Mouse (Mus musculus): Measurements from ENCODE around the gene Slc6a11.

The Slc6a11 gene

GRCm38 (mm10) chr6:114131122-114131872, at the start of gene Slc6a11:
Gene Slc6a11 (plus strand): TSS chr6:114131241.
- no peak for DNase-seq

DNA sequence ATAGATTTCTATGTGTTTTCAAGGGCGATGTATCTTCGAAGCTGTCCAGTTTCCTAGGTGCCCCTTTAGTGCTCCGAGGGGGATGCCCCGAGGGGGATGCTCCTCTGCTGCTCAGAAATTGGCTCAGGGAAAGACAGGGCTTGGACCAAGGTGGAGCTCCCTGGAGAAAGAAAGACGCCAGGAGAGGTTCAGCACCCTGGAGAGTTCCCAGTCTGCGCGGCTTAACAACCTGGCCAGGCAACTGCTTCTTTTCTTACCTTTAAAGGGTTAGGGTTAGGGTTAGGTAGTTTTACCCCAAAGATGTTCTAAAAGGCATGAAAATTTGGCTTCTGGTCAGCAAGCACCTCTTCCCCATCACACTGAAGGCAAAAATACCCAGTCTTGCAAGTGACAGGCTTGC, 43.9 kb upstream of the Slc6a11 start:
- DNase-seq, result no peak

DNA sequence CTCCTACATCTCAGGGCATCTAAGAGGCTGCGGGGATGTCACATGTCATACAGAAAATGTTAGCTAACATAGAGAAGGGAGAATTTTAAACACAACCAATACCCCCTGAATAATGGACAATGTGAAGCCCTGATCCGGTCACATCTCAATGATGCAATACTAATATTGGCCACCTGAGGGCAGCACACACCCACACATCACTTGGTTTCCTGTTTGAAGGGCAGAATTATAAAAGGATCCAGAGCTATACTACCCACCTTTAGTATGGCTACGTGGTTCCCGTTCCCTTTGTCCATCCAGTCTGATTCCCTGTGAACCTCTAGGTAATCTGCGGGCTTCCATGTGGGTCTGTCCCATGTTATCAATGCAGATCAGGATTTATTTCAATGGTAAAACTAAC, 41.4 kb upstream of the Slc6a11 start:
- DNase-seq, result no peak

DNA sequence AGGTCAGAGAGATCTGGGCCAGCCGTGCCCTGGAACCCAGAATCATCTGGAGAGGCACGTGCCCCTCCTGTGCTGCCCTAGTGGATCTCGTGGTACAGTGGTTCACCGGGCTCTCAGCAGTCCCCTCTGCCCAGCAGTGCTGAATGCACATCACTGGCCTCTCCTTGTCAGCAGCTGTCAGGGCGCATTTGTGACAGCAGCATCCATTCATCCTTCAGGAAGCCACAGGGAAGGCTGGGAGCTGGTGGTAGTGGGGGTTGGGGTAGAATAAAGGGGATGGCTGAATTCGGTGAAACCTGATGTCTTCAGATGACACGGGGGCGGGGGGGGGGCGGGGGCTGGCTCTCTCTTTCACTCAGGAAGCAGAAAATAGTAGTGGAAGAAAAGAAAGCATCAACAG, 38.8 kb upstream of the Slc6a11 start:
- no peak for DNase-seq

- no peak for DNase-seq
Measured at GRCm38 (mm10) chr6:114094251-114094650, 36.8 kb upstream of the Slc6a11 start.

DNA sequence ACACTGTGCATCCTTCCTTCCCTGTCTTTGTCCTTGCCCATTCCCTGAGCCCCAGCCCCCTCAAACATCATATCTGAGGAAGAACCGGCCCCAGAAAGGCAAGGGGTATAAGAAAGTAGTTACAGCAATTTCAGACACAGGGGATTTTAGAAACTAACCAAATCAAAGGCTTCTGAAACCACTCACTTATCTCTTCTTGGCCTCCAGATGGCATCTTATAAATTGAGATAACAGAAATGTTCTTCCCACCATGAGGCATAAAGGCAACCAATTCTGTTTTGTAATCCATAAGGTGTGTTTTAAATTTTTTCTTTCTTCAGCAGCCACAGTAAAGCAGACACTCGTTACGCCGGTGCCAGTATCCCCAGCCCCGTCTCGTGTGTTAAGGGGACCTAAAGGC, 34.5 kb upstream of the Slc6a11 start:
- no peak for DNase-seq

DNA sequence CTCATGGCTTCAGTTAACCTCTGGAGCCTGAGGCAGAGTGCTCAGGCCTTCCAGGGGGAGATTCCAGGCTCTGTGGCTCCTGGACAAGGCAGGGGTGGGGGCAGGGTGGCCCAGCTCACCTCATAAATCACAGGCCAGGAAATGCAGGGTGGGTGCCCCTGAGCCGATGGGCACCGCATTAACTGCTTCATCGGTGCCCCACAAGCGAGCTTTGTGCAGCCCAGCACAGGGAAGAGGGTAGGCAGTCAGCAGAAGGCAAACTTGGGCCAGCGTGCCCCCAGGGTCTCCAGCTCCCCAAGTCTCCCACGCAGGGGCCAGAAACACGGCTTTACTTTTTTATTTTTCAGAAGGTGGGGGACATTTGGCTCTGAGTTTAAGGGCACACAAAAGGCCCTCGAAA, 29.1 kb upstream of the Slc6a11 start:
- DNase-seq, result no peak

DNA sequence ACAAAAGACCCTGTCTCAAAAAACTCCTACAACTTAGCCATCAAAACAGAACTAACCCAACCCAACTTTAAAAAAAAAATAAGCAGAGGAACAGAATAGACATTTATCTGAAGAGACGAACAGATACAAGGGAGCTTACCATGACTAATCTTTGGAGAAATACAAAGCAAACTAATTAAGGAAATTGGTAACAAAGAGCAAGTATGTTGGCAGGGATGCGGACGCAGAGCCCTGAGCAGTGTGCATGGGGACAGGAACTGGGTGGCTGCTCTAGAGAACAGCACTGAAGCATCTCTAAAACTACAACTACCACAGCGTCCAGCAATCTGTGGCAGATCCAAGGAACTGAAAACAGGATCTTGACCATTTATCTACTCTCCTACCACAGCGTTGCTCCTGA, 11.5 kb upstream of the Slc6a11 start:
- no peak for DNase-seq

DNA sequence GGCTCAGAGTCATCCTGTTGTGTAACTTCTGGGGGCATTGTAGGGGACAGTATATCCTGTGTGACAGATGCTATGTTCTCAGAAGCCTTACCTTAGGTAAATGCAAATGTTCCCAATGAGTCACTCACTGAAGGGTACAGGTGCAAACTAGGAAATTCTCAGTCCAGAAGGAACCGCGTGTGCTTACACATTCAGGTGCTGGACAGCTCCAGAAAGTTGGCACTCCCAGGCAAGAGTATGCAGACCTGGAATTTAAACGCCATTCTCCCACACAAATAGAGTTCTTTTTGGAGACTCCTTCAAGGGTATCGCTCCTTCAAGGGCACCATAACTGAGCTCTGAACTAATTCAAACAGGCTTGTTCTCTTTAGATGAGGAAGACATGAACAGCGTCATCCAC, 5.5 kb upstream of the Slc6a11 start:
- no peak for DNase-seq

GRCm38 (mm10) chr6:114132472-114132871, 1.4 kb downstream of the Slc6a11 start:
- no peak for DNase-seq

GRCm38 (mm10) chr6:114132916-114133315, 1.9 kb downstream of the Slc6a11 start:
- no peak for DNase-seq

GRCm38 (mm10) chr6:114138970-114139369, 7.9 kb downstream of the Slc6a11 start:
- no peak for DNase-seq

- no peak for DNase-seq
Measured at GRCm38 (mm10) chr6:114141481-114141880, 10.4 kb downstream of the Slc6a11 start.

DNA sequence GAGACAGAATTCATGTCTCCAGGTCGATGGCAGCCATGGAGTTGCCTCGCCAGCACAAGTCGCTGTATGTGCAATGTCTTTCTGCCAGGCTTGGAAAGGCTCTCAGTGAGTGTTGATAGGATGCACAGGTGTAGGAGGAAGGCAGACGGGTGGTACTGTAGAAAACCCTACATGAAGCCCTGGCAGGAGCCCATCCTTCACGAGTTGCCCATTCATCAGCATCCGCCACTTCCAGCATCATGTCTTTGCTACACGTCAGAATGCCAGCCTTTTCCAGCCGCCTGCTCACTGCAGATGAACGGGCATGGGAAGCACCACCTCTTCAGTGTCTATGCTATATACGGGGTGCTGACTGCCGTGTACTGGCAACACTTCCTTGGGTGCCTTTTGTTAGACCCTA, 11.4 kb downstream of the Slc6a11 start:
- DNase-seq, result no peak

DNA sequence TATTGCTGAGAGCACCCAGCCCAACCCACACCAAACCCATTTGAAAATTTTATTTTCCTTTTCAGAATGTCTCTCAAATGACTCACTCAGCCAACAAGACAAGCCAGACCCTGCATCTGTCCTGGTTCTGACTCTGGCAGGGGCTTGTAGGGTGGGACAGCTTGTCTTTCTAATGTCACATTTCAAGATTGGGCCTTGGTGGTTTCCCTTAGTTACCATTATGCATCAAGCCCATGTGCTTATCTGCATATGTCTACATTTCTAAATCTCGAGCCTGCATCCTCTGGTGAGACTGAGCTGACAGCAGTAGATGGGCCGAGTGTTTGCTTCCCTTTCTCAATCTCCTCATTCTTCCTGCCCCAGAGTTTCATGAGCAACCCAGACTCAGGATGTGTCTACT, 12.5 kb downstream of the Slc6a11 start:
- no peak for DNase-seq

DNA sequence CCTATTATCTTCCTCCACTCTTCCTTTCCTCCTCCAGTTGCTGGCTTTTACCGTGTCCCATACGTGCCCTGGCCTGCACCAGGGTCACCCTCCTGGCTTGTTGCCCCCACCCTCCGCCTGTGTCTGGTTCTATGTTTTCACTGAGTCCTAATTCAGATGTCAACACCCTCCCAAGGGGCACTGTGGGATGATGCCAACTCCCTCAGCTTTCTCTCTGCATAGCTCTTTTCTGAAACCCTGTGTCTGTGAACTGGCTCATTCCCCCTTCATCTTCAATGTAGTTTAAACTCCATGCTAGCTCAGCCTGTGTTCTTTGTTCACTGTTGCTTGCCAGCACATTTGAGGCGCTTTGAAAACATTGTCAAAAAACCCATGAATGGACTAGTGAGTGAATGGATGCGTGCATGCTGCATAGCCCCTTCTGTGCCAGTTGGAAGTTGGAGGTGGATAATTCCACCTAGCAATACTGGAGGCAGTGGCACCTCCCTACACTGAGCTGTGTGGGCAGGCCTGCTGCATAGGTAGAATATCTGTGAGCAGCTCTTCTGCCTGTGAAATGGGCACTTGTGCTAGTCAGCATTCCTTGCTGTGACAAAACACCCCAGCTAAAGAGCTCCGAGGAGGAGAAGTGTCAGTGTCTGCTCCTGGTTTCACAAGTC, 13.5 kb downstream of the Slc6a11 start:
- no peak for DNase-seq

DNA sequence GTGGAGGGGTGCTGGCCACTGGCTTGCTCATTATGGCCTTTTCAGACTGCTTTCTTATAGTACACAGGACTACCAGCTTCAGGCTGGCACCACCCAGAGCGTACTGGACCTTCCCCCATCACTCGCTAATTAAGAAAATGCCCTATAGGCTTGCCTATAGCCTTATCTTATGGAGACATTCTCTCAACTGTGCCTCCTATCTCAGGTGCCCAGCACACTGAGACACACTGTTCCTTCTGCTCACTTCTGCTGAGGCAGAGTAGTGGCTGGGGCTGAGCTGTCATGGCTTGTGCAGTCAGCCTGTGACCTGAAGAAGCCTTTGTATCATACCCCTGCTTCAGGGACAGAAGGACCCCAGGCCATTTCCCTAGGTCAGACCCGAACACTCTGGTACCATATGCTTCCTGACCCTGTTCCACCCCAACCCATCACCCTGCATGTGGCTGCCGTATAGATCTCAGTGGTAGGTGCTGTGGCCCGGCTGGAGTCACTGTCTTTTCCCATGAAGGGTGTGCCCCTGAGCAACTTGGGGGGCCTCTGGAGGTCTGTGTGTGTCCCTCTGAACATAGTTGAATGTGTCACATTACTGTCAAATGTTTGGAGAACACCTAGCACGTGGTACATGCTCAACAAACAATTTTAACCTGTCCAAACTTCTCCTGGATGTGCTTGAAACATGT, 14.7 kb downstream of the Slc6a11 start:
- DNase-seq, result no peak

DNA sequence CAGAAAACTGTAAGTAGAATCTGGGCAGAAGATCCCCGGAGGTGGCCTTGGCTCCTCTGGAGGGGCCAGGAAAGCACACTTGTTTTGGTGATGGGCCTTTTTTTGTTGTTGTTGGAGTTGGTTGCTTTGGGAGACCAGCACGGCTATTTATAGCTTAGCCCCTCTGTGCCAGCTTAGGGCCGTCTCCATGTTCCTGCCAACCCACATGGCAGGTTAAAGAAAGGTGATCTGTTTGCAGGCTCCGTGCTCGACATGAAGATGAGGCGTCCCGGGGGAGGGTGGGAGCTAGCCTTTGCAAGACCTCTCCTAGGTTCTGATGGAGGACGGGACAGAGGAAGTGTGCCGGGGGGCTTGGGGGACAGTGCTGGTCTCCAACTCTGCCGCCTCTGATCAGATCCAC, 24.7 kb downstream of the Slc6a11 start:
- no peak for DNase-seq

- DNase-seq, result no peak
Measured at GRCm38 (mm10) chr6:114158811-114159210, 27.8 kb downstream of the Slc6a11 start.

DNA sequence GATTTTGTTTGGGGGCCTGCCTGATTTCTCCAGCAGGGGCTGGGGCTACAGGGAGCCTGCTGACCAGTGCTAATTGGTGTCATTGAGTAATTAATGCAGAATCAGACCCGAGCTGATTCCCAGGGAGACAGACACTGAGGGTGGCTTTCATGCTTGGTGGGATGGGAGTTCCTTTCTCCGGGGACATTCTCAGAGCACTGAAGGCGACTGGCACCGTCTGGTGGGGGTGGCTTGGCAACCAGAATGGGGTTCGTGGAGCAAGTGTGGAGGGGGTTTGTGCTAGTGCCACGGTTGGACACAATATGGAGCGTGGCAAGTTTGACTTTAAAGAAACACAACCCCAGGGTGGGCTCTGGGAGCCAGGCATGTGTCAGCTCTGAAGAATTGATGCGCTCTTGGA, 29.7 kb downstream of the Slc6a11 start:
- no peak for DNase-seq

DNA sequence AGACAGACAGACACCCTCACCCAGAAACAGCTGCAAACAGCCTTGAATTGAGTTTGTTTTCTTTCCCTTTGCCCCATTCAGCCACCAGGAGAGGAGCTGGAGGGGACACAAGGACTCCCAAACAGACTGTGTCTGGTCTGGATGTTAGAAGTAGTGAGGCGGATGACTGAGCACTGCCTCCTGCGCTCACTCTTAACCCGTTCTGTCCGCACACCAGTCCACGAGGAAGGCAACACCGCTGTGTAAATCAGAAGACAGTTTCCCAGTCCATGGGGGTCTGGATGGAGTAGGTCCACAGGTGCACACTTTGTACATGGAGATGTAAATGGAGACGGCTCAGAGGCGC, 43.0 kb downstream of the Slc6a11 start:
- DNase-seq, result no peak

- no peak for DNase-seq
Measured at GRCm38 (mm10) chr6:114174398-114175140, 43.5 kb downstream of the Slc6a11 start.

DNA sequence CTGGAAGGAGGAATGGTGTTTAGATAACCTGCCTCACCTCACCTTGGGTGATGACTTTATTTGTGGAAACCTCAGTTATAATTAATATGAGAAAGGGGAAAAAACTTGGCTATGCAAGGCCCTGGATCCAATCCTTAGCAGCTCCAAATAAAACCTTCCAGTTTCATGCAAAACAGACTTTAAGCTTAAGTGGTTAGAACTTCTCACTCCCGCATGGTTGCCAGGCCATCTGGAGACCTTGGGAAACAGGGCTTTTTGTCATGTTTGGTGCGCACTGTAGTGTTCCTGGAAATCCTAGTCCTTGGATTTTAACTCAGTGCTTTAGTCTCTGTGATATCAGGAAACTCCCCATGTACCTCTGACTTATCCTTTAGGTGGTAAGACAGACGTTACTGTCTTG, 47.1 kb downstream of the Slc6a11 start:
- no peak for DNase-seq

Measured in thymus, adult 18-20 months (tissue).